Mouse (Mus musculus) gastrocnemius, postnatal 36 days (tissue): Measurements from ENCODE around the gene Olfr724. TPM values are rescaled to one million over a fixed set of nuclear protein-coding genes. Genes with fewer than 3 reads are reported as not detected.
"Not testable (repeated sequence)": the region's sequence is repeated elsewhere in the genome, so short reads cannot be mapped to it uniquely, and the experiment has no call there.

Experiments
- DNase-seq, 2 experiments: peaks; one replicate each; pipeline ENCODE4 v3.0.0; 2022
- intact Hi-C: fragments of 180-260 bp; cut with DNase I; formaldehyde crosslinking; loops from one replicate; pipeline ENCODE4 v1.15.1; 2025
- long read RNA-seq, 2 experiments: library from polyadenylated mRNA; stranded (forward); transcript quantifications; one replicate each; pipeline ENCODE4 v2.0.0; 2021
- total RNA-seq, 2 experiments: library from RNA; stranded (reverse); gene quantifications; 2 replicates each; pipeline ENCODE4 v1.2.3; 2021

Olfr724 gene
- not detected for total RNA-seq
- long read RNA-seq, experiment 1: 0 reads
- long read RNA-seq, experiment 2: 0 reads

DNA sequence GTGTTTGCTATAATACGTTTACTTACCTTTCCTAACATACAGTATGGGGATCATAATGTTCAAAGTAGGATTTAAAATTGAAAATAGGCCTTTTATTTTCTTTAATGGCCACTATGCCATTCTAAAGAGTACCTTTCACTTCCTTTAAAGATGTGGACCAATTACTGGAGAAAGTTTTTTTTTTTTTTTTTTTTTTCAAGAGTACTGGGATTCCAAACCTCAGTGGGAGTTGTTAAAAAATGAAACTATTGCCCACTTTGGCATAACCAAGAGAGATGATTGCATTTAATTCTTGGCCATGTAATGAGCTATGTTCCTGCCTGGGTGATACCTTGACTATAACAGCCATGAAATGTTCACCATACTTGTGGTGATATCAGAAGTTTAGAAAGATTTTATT, at the start of gene Olfr724:
Olfr724 (minus strand) TSS at position 101 of the 400 bp plus-strand sequence.
- intact Hi-C loops, DNase-seq: not testable (repeated sequence)

DNA sequence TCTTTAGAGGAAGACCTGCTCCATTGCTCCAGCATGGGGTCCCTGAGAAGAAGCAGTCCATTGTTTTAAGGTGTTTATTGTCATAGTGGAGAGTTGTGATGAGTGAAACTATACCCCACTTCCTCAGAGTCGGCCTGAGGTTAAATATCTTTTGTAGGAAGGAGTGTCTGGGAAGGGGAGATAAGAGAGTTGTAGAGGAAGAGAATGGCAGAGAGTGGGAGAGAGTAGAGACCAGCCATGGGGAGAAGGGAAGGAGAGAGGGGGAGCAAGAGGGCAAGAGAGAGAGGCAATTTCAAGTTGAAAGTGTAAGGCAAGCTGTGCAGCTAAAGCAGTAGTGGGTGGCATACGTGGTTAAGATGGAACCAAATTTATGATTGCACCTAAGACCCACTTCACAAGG, 7.2 kb downstream of the Olfr724 start:
- no peak for DNase-seq
- intact Hi-C loops: no loop called here

DNA sequence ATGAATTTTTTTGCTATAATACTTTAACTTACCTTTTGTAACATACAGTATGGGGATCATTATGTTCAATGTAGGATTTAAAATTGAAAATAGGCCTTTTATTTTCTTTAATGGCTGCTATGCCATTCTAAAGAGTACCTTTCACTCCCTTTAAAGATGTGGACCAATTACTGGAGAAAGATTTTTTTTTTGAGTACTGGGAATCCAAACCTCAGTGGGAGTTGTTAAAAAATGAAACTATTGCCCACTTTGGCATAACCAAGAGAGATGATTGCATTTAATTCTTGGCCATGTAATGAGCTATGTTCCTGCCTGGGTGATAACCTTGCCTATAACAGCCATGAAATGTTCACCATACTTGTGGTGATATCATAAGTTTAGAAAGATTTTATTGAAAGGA, 31.4 kb downstream of the Olfr724 start, which contains the start of gene Olfr723:
Olfr723 (minus strand) TSS at position 101 of the 400 bp plus-strand sequence.
- intact Hi-C loops, DNase-seq: not testable (repeated sequence)

Other genes with a start within 250 kb of the Olfr724 start
- under 1 TPM; 0.64 to 0.89 TPM for gene Armh4, start 179.9 kb downstream of the Olfr724 start, total RNA-seq
- not detected for gene Olfr722, start 61.3 kb downstream of the Olfr724 start, total RNA-seq
- not detected for gene Olfr723, start 31.5 kb downstream of the Olfr724 start, total RNA-seq
- not detected for gene Olfr725, start 77.1 kb upstream of the Olfr724 start, total RNA-seq
- gene Olfr726, start 127.7 kb upstream of the Olfr724 start, total RNA-seq: not detected
- not detected for gene Olfr727, start 159.9 kb upstream of the Olfr724 start, total RNA-seq
- gene Olfr728, start 179.4 kb upstream of the Olfr724 start, total RNA-seq: not detected
- not detected for gene Olfr729, start 189.6 kb upstream of the Olfr724 start, total RNA-seq
- not detected for gene Olfr730, start 224.9 kb upstream of the Olfr724 start, total RNA-seq